Mouse (Mus musculus) MEL (cell line): ENCODE measurements around the gene Tuba1a. TPM values are rescaled to one million over a fixed set of nuclear protein-coding genes. Genes with fewer than 3 reads are reported as not detected.
A peak's percentile ranks its signal among the peaks of the same experiment; 100 is the strongest.

ENCODE experiments used
- DNase-seq: peaks from one replicate; pipeline ENCODE4 v3.0.0; 2011; ENCODE audit warnings: low read depth, low spot score
- H3K27ac ChIP-seq: 2 replicates; pipeline ENCODE4 v1.5.1; 2012; ENCODE audit warnings: low read depth, mild to moderate bottlenecking, control low read depth, low read length, moderate library complexity; ENCODE audit not compliant: control insufficient read depth
- H3K27me3 ChIP-seq, 2 experiments: fragments of 150-350 bp in 1 of 2; sonication (generic) in 1 of 2; 2 replicates each; pipeline ENCODE4 v1.6.1; 2012; ENCODE audit warnings: low read length in 2 of 2, mild to moderate bottlenecking in 2 of 2, improper control_type of control experiment in 1 of 2, moderate library complexity in 1 of 2; ENCODE audit not compliant: insufficient read depth in 2 of 2, control insufficient read depth in 1 of 2
- H3K36me3 ChIP-seq, 2 experiments: 2 replicates each; pipeline ENCODE4 v1.6.1; 2012 to 2014; ENCODE audit warnings: low read length in 2 of 2, improper control_type of control experiment in 1 of 2, inconsistent platforms in 1 of 2, mild to moderate bottlenecking in 1 of 2; ENCODE audit not compliant: insufficient read depth in 2 of 2, control insufficient read depth in 1 of 2
- H3K4me1 ChIP-seq, 2 experiments: fragments of 150-350 bp in 1 of 2; sonication (generic) in 1 of 2; 2 replicates each; pipeline ENCODE4 v1.6.1; 2012; ENCODE audit warnings: low read length in 2 of 2, improper control_type of control experiment in 1 of 2, mild to moderate bottlenecking in 1 of 2; ENCODE audit not compliant: insufficient read depth in 2 of 2, control insufficient read depth in 1 of 2
- H3K4me3 ChIP-seq, 2 experiments: fragments of 150-350 bp in 1 of 2; sonication (generic) in 1 of 2; 2 replicates each; pipeline ENCODE4 v1.5.1; 2012; ENCODE audit warnings: low read depth in 2 of 2, low read length in 2 of 2, mild to moderate bottlenecking in 2 of 2, moderate library complexity in 2 of 2, control low read depth in 1 of 2, improper control_type of control experiment in 1 of 2; ENCODE audit not compliant: control insufficient read depth in 1 of 2, insufficient read depth in 1 of 2
- H3K79me2 ChIP-seq: 2 replicates; pipeline ENCODE4 v1.6.1; 2012; ENCODE audit warnings: mild to moderate bottlenecking, low read length, moderate library complexity; ENCODE audit not compliant: control insufficient read depth, poor library complexity, insufficient read depth
- H3K9ac ChIP-seq: 2 replicates; pipeline ENCODE4 v1.6.1; 2012; ENCODE audit warnings: low read depth, mild to moderate bottlenecking, control low read depth, low read length, moderate library complexity; ENCODE audit not compliant: control insufficient read depth, poor library complexity, severe bottlenecking
- H3K9me3 ChIP-seq: fragments of 150-350 bp; sonication (generic); replicated peaks from 2 replicates; pipeline ENCODE4 v1.6.1; 2012; ENCODE audit warnings: mild to moderate bottlenecking, low read length, improper control_type of control experiment, moderate library complexity; ENCODE audit not compliant: insufficient read depth
- BHLHE40 ChIP-seq: IDR thresholded peaks from 2 replicates; pipeline ENCODE4 v1.6.1; 2012; ENCODE audit warnings: low read depth, mild to moderate bottlenecking, inconsistent platforms, low read length, improper control_type of control experiment, borderline replicate concordance
- CHD2 ChIP-seq: IDR thresholded peaks from 2 replicates; pipeline ENCODE4 v1.6.1; 2011; ENCODE audit warnings: low read length, improper control_type of control experiment
- EP300 ChIP-seq, 2 experiments: IDR thresholded peaks; 2 replicates each; pipeline ENCODE4 v1.6.1; 2011; ENCODE audit warnings: improper control_type of control experiment in 2 of 2, low read length in 2 of 2, low read depth in 1 of 2, mild to moderate bottlenecking in 1 of 2
- GABPA ChIP-seq: IDR thresholded peaks from 2 replicates; pipeline ENCODE4 v1.6.1; 2012; ENCODE audit warnings: low read depth, mild to moderate bottlenecking, inconsistent platforms, low read length, improper control_type of control experiment, moderate library complexity
- GATA1 ChIP-seq: IDR thresholded peaks from 2 replicates; pipeline ENCODE4 v1.6.1; 2011; ENCODE audit warnings: low read depth, low read length, improper control_type of control experiment
- MAZ ChIP-seq: IDR thresholded peaks from 2 replicates; pipeline ENCODE4 v1.6.1; 2012; ENCODE audit warnings: low read depth, mild to moderate bottlenecking, inconsistent platforms, low read length, improper control_type of control experiment
- MEF2A ChIP-seq: IDR thresholded peaks from 2 replicates; pipeline ENCODE4 v1.6.1; 2014; ENCODE audit warnings: low read depth, mild to moderate bottlenecking, inconsistent platforms, low read length, improper control_type of control experiment; ENCODE audit not compliant: poor library complexity, insufficient replicate concordance, severe bottlenecking; ENCODE audit errors: extremely low read depth
- MYC ChIP-seq: IDR thresholded peaks from 2 replicates; pipeline ENCODE4 v1.6.1; 2011; ENCODE audit warnings: low read depth, mild to moderate bottlenecking, low read length, improper control_type of control experiment, moderate library complexity
- POLR2A ChIP-seq, 2 experiments: IDR thresholded peaks; 2 replicates each; pipeline ENCODE4 v1.6.1; 2011 to 2012; ENCODE audit warnings: low read length in 2 of 2, mild to moderate bottlenecking in 2 of 2, control low read depth in 1 of 2, improper control_type of control experiment in 1 of 2, low read depth in 1 of 2, moderate library complexity in 1 of 2; ENCODE audit not compliant: control insufficient read depth in 1 of 2, insufficient read depth in 1 of 2, poor library complexity in 1 of 2
- POLR2AphosphoS2 ChIP-seq: IDR thresholded peaks from 2 replicates; pipeline ENCODE4 v1.6.1; 2011; ENCODE audit warnings: low read length, improper control_type of control experiment
- POLR2AphosphoS5 ChIP-seq: IDR thresholded peaks from 2 replicates; pipeline ENCODE4 v1.6.1; 2012; ENCODE audit warnings: low read depth, borderline replicate concordance, mild to moderate bottlenecking, inconsistent platforms, low read length, moderate library complexity, mixed read lengths
- TBP ChIP-seq: IDR thresholded peaks from 2 replicates; pipeline ENCODE4 v1.8.0; 2011; ENCODE audit warnings: low read depth, low read length, improper control_type of control experiment
- TCF12 ChIP-seq: IDR thresholded peaks from 2 replicates; pipeline ENCODE4 v1.6.1; 2014; ENCODE audit warnings: low read depth, mild to moderate bottlenecking, inconsistent platforms, low read length, improper control_type of control experiment, moderate library complexity
- UBTF ChIP-seq: IDR thresholded peaks from 2 replicates; pipeline ENCODE4 v1.6.1; 2012; ENCODE audit warnings: low read depth, mild to moderate bottlenecking, inconsistent platforms, low read length, improper control_type of control experiment, moderate library complexity, borderline replicate concordance; ENCODE audit not compliant: insufficient read depth
- ZMIZ1 ChIP-seq: IDR thresholded peaks from 2 replicates; pipeline ENCODE4 v1.6.1; 2012; ENCODE audit warnings: low read depth, mild to moderate bottlenecking, inconsistent platforms, low read length, improper control_type of control experiment, moderate library complexity
- polyA plus RNA-seq, 2 experiments: library from polyadenylated mRNA; stranded (reverse) in 1 of 2; unstranded in 1 of 2; fragments of >175 nt in 1 of 2; fragments of >200 nt in 1 of 2; gene quantifications; 2 replicates each; pipeline versions ENCODE4 v1.2.1 to v1.2.4; 2012; ENCODE audit warnings: low replicate concordance in 2 of 2, low read depth in 1 of 2; ENCODE audit not compliant: insufficient read length in 2 of 2, insufficient read depth in 1 of 2, missing spikeins in 1 of 2
- total RNA-seq: library from RNA; depleted of rRNA; stranded (reverse); fragments of 300-350 nt; gene quantifications from 2 replicates; pipeline ENCODE4 v1.2.3, GENCODE M21; 2012

The Tuba1a gene
- total and polyA plus RNA-seq, 3 experiments, result 83.6 to 112 TPM; not detected in 1

GRCm38 (mm10) chr15:98985240-98985981, 31.9 kb upstream of the Tuba1a start (continued):
- TF ChIP-seq MEF2A, result no peak
- peak; percentile 82 for TF ChIP-seq MYC
- TF ChIP-seq MAZ, result peak; percentile 84; the same call in 1 of the 2 replicates
- peak; percentile 97 for TF ChIP-seq ZMIZ1

- Histone ChIP-seq H3K36me3 (peaks cover 0 to 3% of the 10 kb centered on the region in 2 experiments; a peak in 2 of 4 replicates), H3K27me3 (peaks cover 3 to 4% of the 10 kb centered on the region in 2 experiments; a peak in 3 of 4 replicates), H3K79me2 (peaks cover 3% of the 10 kb centered on the region; the same call in 1 of the 2 replicates), H3K4me3 (peak overlapping the region; percentile 74 to 95), H3K27ac (peak overlapping the region; percentile 97), H3K9ac (peak overlapping the region; percentile 93), H3K9me3 (no peaks in the 10 kb centered on the region), H3K4me1 (peaks cover 0 to 5% of the 10 kb centered on the region in 2 experiments; a peak in 2 of 4 replicates)
- DNase-seq, result peak; percentile 59
- no peak for TF ChIP-seq TCF12
- no peak for TF ChIP-seq UBTF
- peak in 1 of 2 experiments; percentile 10; a peak in 1 of 4 replicates for TF ChIP-seq EP300 (IDR thresholded peaks at IDR 0.05; ENCODE audit: low read depth in 1 of 2, low read length in 2 of 2)
- no peak for TF ChIP-seq POLR2AphosphoS2
- peak; percentile 59; the same call in 1 of the 2 replicates for TF ChIP-seq TBP
- peak; percentile 18; the same call in 1 of the 2 replicates for TF ChIP-seq CHD2
- TF ChIP-seq GATA1, result peak; percentile 52
- no peak for TF ChIP-seq POLR2AphosphoS5
- no peak for TF ChIP-seq POLR2A (IDR thresholded peaks at IDR 0.05; ENCODE audit: control insufficient read depth in 1 of 2, insufficient read depth in 1 of 2, low read depth in 1 of 2, low read length in 2 of 2, poor library complexity in 1 of 2)
- TF ChIP-seq GABPA, result no peak
- TF ChIP-seq BHLHE40, result peak; percentile 28; the same call in 1 of the 2 replicates
Measured at GRCm38 (mm10) chr15:98984681-98985080, 31.2 kb upstream of the Tuba1a start.
